Mouse (Mus musculus) forebrain, embryonic 13.5 days (tissue): ENCODE measurements around the gene Fam129b. TPM values are rescaled to one million over a fixed set of nuclear protein-coding genes. Genes with fewer than 3 reads are reported as not detected.

Source experiments
- ATAC-seq: fragments of 200-750 bp; cut with Nextera tagmentation; 2 replicates; pipeline ENCODE4 v1.8.0; 2017
- H3K27ac ChIP-seq: fragments of 300-500 bp; sonication (generic); 2 replicates; pipeline ENCODE4 v1.5.1; 2015; ENCODE audit warnings: inconsistent platforms, mild to moderate bottlenecking, moderate library complexity
- H3K27me3 ChIP-seq: fragments of 300-500 bp; sonication (generic); 2 replicates; pipeline ENCODE4 v1.6.1; 2015; ENCODE audit warnings: mild to moderate bottlenecking, inconsistent platforms
- H3K36me3 ChIP-seq: fragments of 300-500 bp; sonication (generic); 2 replicates; pipeline ENCODE4 v1.6.1; 2015; ENCODE audit warnings: mild to moderate bottlenecking, inconsistent platforms; ENCODE audit not compliant: poor library complexity, severe bottlenecking
- H3K4me1 ChIP-seq: fragments of 300-500 bp; sonication (generic); 2 replicates; pipeline ENCODE4 v1.6.1; 2015; ENCODE audit warnings: inconsistent platforms
- H3K4me2 ChIP-seq: fragments of 300-500 bp; sonication (generic); 2 replicates; pipeline ENCODE4 v1.6.1; 2015; ENCODE audit warnings: inconsistent platforms, mild to moderate bottlenecking, moderate library complexity
- H3K4me3 ChIP-seq: fragments of 300-500 bp; sonication (generic); 2 replicates; pipeline ENCODE4 v1.5.1; 2015; ENCODE audit warnings: mild to moderate bottlenecking, inconsistent platforms
- H3K9ac ChIP-seq: fragments of 300-500 bp; sonication (generic); 2 replicates; pipeline ENCODE4 v1.6.1; 2015; ENCODE audit warnings: mild to moderate bottlenecking, inconsistent platforms
- H3K9me3 ChIP-seq: fragments of 300-500 bp; sonication (generic); replicated peaks from 2 replicates; pipeline ENCODE4 v1.6.1; 2016; ENCODE audit warnings: inconsistent platforms
- WGBS: fragments of 180-500 bp; shearing (Covaris S2); methylation state at CpG from one replicate; pipeline ENCODE4 v1.1.7; 2015; 5-methylcytosine and 5-hydroxymethylcytosine counted together
- polyA plus RNA-seq: library from polyadenylated mRNA; unstranded; fragments of >200 nt; fragmentation: Nextera tagmentation; extraction: Ambion mirVana; gene quantifications from 2 replicates; pipeline ENCODE4 v1.2.1, GENCODE M21; 2015

Gene Fam129b
- 21.1 and 23.7 TPM in 2 replicates for polyA plus RNA-seq

GRCm38 (mm10) chr2:32875675-32876489, at the start of gene Fam129b:
TSS of gene Fam129b (plus strand) at chr2:32876114.
- Histone ChIP-seq H3K27me3 (no peaks in the 10 kb centered on the region), H3K36me3 (no peaks in the 10 kb centered on the region), H3K27ac (peak within 1 kb of the TSS; percentile 87), H3K4me2 (peak within 1 kb of the TSS; percentile 91), H3K9me3 (no peaks in the 10 kb centered on the region), H3K4me3 (peak within 1 kb of the TSS; percentile 72), H3K9ac (peak within 1 kb of the TSS; percentile 91), H3K4me1 (peaks cover 59% of the 10 kb centered on the region)
- WGBS, result under 1% methylated on average over 36 of the region's 68 CpGs
- peak; percentile 89 for ATAC-seq

GRCm38 (mm10) chr2:32828979-32829676, 46.8 kb upstream of the Fam129b start:
- Histone ChIP-seq H3K4me2 (no peak overlapping the region), H3K27ac (no peak overlapping the region)
- WGBS, result 83% methylated on average over 11 of the region's 11 CpGs

GRCm38 (mm10) chr2:32834496-32834895, 41.4 kb upstream of the Fam129b start:
- H3K27ac ChIP-seq, result no peak overlapping the region
- no peak overlapping the region for H3K4me3 ChIP-seq
- H3K9ac ChIP-seq, result no peak overlapping the region
- H3K9me3 ChIP-seq, result no peaks in the 10 kb centered on the region
- no peak for ATAC-seq
- 75% methylated on average over 7 of the region's 7 CpGs for WGBS
- H3K4me2 ChIP-seq, result no peak overlapping the region
- H3K36me3 ChIP-seq, result no peaks in the 10 kb centered on the region
- H3K27me3 ChIP-seq, result no peaks in the 10 kb centered on the region
- peaks cover 10% of the 10 kb centered on the region; the same call in 1 of the 2 replicates for H3K4me1 ChIP-seq

More at GRCm38 (mm10) chr2:32828979-32829676, 46.8 kb upstream of the Fam129b start:
- Histone ChIP-seq H3K9me3 (no peaks in the 10 kb centered on the region), H3K4me3 (no peak overlapping the region), H3K27me3 (no peaks in the 10 kb centered on the region), H3K36me3 (no peaks in the 10 kb centered on the region), H3K9ac (no peak overlapping the region), H3K4me1 (peaks cover 5% of the 10 kb centered on the region)
- ATAC-seq, result no peak

- Histone ChIP-seq H3K27me3 (no peaks in the 10 kb centered on the region), H3K4me2 (no peak overlapping the region), H3K27ac (no peak overlapping the region), H3K4me1 (peaks cover 10% of the 10 kb centered on the region; the same call in 1 of the 2 replicates), H3K9ac (no peak overlapping the region), H3K36me3 (no peaks in the 10 kb centered on the region), H3K9me3 (no peaks in the 10 kb centered on the region), H3K4me3 (no peak overlapping the region)
- no peak for ATAC-seq
Observed at GRCm38 (mm10) chr2:32835588-32835987, 40.3 kb upstream of the Fam129b start.

GRCm38 (mm10) chr2:32838147-32838884, 37.6 kb upstream of the Fam129b start:
- Histone ChIP-seq H3K4me2 (no peak overlapping the region), H3K4me3 (no peak overlapping the region), H3K4me1 (peaks cover 10% of the 10 kb centered on the region; the same call in 1 of the 2 replicates), H3K9me3 (no peaks in the 10 kb centered on the region), H3K36me3 (peaks cover 5% of the 10 kb centered on the region), H3K27ac (no peak overlapping the region), H3K9ac (no peak overlapping the region), H3K27me3 (no peaks in the 10 kb centered on the region)
- no peak for ATAC-seq
- WGBS, result 72% methylated on average over 9 of the region's 9 CpGs

GRCm38 (mm10) chr2:32839261-32839660, 36.7 kb upstream of the Fam129b start:
- H3K27ac ChIP-seq, result no peak overlapping the region; the same call in 1 of the 2 replicates
- H3K9ac ChIP-seq, result no peak overlapping the region; the same call in 1 of the 2 replicates
- H3K4me3 ChIP-seq, result no peak overlapping the region
- WGBS, result 82% methylated on average over 2 of the region's 2 CpGs
- peaks cover 5% of the 10 kb centered on the region for H3K36me3 ChIP-seq
- H3K27me3 ChIP-seq, result no peaks in the 10 kb centered on the region
- no peak for ATAC-seq
- H3K4me2 ChIP-seq, result no peak overlapping the region
- H3K9me3 ChIP-seq, result no peaks in the 10 kb centered on the region
- peaks cover 12% of the 10 kb centered on the region; the same call in 1 of the 2 replicates for H3K4me1 ChIP-seq

GRCm38 (mm10) chr2:32841099-32841498, 34.8 kb upstream of the Fam129b start:
- ATAC-seq, result no peak
- H3K4me1 ChIP-seq, result peaks cover 23% of the 10 kb centered on the region
- no peak overlapping the region for H3K9ac ChIP-seq
- 65% methylated on average over 5 of the region's 5 CpGs for WGBS
- no peaks in the 10 kb centered on the region for H3K27me3 ChIP-seq
- H3K36me3 ChIP-seq, result peaks cover 5% of the 10 kb centered on the region
- H3K27ac ChIP-seq, result no peak overlapping the region
- H3K4me2 ChIP-seq, result no peak overlapping the region
- H3K4me3 ChIP-seq, result no peak overlapping the region
- H3K9me3 ChIP-seq, result no peaks in the 10 kb centered on the region

- H3K27me3 ChIP-seq, result no peaks in the 10 kb centered on the region
- ATAC-seq, result no peak
Observed at GRCm38 (mm10) chr2:32842558-32842957, 33.4 kb upstream of the Fam129b start.

GRCm38 (mm10) chr2:32845572-32846100, 30.3 kb upstream of the Fam129b start:
- no peak for ATAC-seq
- Histone ChIP-seq H3K9me3 (no peaks in the 10 kb centered on the region), H3K4me3 (peak overlapping the region; percentile 85), H3K4me2 (peak overlapping the region; percentile 94), H3K36me3 (peaks cover 5% of the 10 kb centered on the region), H3K27ac (peak overlapping the region; percentile 89), H3K4me1 (peaks cover 16% of the 10 kb centered on the region), H3K9ac (peak overlapping the region; percentile 86), H3K27me3 (no peaks in the 10 kb centered on the region)
- WGBS, result 8% methylated on average over 12 of the region's 12 CpGs

More at GRCm38 (mm10) chr2:32842558-32842957, 33.4 kb upstream of the Fam129b start:
- peaks cover 5% of the 10 kb centered on the region for H3K36me3 ChIP-seq
- H3K9me3 ChIP-seq, result no peaks in the 10 kb centered on the region
- H3K27ac ChIP-seq, result no peak overlapping the region
- no peak overlapping the region for H3K4me2 ChIP-seq
- peaks cover 20% of the 10 kb centered on the region for H3K4me1 ChIP-seq
- H3K9ac ChIP-seq, result no peak overlapping the region
- no peak overlapping the region for H3K4me3 ChIP-seq
- 42% methylated on average over 4 of the region's 4 CpGs for WGBS

- peak overlapping the region; percentile 86 for H3K9ac ChIP-seq
- WGBS, result under 1% methylated on average over 28 of the region's 33 CpGs
- H3K27me3 ChIP-seq, result 0 out of 2 replicates have a peak, but pooled peaks cover 4% of the 10 kb centered on the region
- ATAC-seq, result peak; percentile 62
- H3K9me3 ChIP-seq, result no peaks in the 10 kb centered on the region
- H3K4me2 ChIP-seq, result peak overlapping the region; percentile 94
- H3K4me3 ChIP-seq, result peak overlapping the region; percentile 85
- H3K27ac ChIP-seq, result peak overlapping the region; percentile 89
- peaks cover 16% of the 10 kb centered on the region for H3K4me1 ChIP-seq
- H3K36me3 ChIP-seq, result peaks cover 2% of the 10 kb centered on the region; the same call in 1 of the 2 replicates
Observed at GRCm38 (mm10) chr2:32846101-32846804, 29.7 kb upstream of the Fam129b start.
